Mouse (Mus musculus): Measurements from ENCODE around the gene Olfr56. TPM values are rescaled to one million over a fixed set of nuclear protein-coding genes. Genes with fewer than 3 reads are reported as not detected.

Gene Olfr56
- polyA plus RNA-seq, 1 experiment: 0.05 TPM

- Histone ChIP-seq H3K27me3 (ENCODE audit: control insufficient read depth, insufficient read depth, insufficient read length) (no peaks in the 10 kb centered on the region), H3K4me3 (ENCODE audit: insufficient read depth, poor library complexity, severe bottlenecking) (no peak overlapping the region), H3K79me2 (ENCODE audit: control insufficient read depth, insufficient read depth) (no peaks in the 10 kb centered on the region), H3K79me3 (ENCODE audit: low read depth) (no peaks in the 10 kb centered on the region), H3ac (ENCODE audit: control insufficient read depth, insufficient read length, low read depth) (no peak overlapping the region), H3K36me3 (ENCODE audit: control insufficient read depth, insufficient read depth) (no peaks in the 10 kb centered on the region)
- no peak for TF ChIP-seq USF1 (IDR thresholded peaks at IDR 0.05; ENCODE audit: low read depth)
- TF ChIP-seq MAX (IDR thresholded peaks at IDR 0.05): no peak
- TF ChIP-seq MYOG (IDR thresholded peaks at IDR 0.05; ENCODE audit: control insufficient read depth, extremely low read depth, insufficient read length): no peak
- TF ChIP-seq MYOD1 (IDR thresholded peaks at IDR 0.05; ENCODE audit: control insufficient read depth, insufficient read length, low read depth): no peak
- TF ChIP-seq FOSL1 (IDR thresholded peaks at IDR 0.05; ENCODE audit: insufficient read depth, low read length, poor library complexity, severe bottlenecking): no peak
- no peak for TF ChIP-seq CEBPB (IDR thresholded peaks at IDR 0.05; ENCODE audit: low read depth)
- no peak for TF ChIP-seq CTCF (IDR thresholded peaks at IDR 0.05; ENCODE audit: control insufficient read depth, insufficient read depth, insufficient read length)
Measured at GRCm38 (mm10) chr11:49091171-49091570, 112.5 kb downstream of the Olfr56 start.

- no peaks in the 10 kb centered on the region for H3K36me3 ChIP-seq (ENCODE audit: control insufficient read depth, insufficient read depth)
- no peaks in the 10 kb centered on the region for H3K79me2 ChIP-seq (ENCODE audit: control insufficient read depth, insufficient read depth)
- no peak overlapping the region for H3K4me3 ChIP-seq (ENCODE audit: insufficient read depth, poor library complexity, severe bottlenecking)
- H3K27me3 ChIP-seq (ENCODE audit: control insufficient read depth, insufficient read depth, insufficient read length): no peaks in the 10 kb centered on the region
- H3ac ChIP-seq (ENCODE audit: control insufficient read depth, insufficient read length, low read depth): no peak overlapping the region
- TF ChIP-seq FOSL1 (IDR thresholded peaks at IDR 0.05; ENCODE audit: insufficient read depth, low read length, poor library complexity, severe bottlenecking) (no peak), MYOD1 (IDR thresholded peaks at IDR 0.05; ENCODE audit: control insufficient read depth, insufficient read length, low read depth) (no peak), MAX (IDR thresholded peaks at IDR 0.05) (no peak), MYOG (IDR thresholded peaks at IDR 0.05; ENCODE audit: control insufficient read depth, extremely low read depth, insufficient read length) (no peak), USF1 (IDR thresholded peaks at IDR 0.05; ENCODE audit: low read depth) (no peak), CTCF (IDR thresholded peaks at IDR 0.05; ENCODE audit: control insufficient read depth, insufficient read depth, insufficient read length) (no peak), CEBPB (IDR thresholded peaks at IDR 0.05; ENCODE audit: low read depth) (no peak)
- H3K79me3 ChIP-seq (ENCODE audit: low read depth): no peaks in the 10 kb centered on the region
Measured at GRCm38 (mm10) chr11:49092053-49092586, 113.4 kb downstream of the Olfr56 start.

GRCm38 (mm10) chr11:49092786-49093185, 114.1 kb downstream of the Olfr56 start:
- Histone ChIP-seq H3ac (ENCODE audit: control insufficient read depth, insufficient read length, low read depth) (no peak overlapping the region), H3K36me3 (ENCODE audit: control insufficient read depth, insufficient read depth) (no peaks in the 10 kb centered on the region), H3K27me3 (ENCODE audit: control insufficient read depth, insufficient read depth, insufficient read length) (no peaks in the 10 kb centered on the region), H3K79me2 (ENCODE audit: control insufficient read depth, insufficient read depth) (no peaks in the 10 kb centered on the region), H3K4me3 (ENCODE audit: insufficient read depth, poor library complexity, severe bottlenecking) (no peak overlapping the region), H3K79me3 (ENCODE audit: low read depth) (no peaks in the 10 kb centered on the region)
- no peak for TF ChIP-seq MYOD1 (IDR thresholded peaks at IDR 0.05; ENCODE audit: control insufficient read depth, insufficient read length, low read depth)
- no peak for TF ChIP-seq CTCF (IDR thresholded peaks at IDR 0.05; ENCODE audit: control insufficient read depth, insufficient read depth, insufficient read length)
- TF ChIP-seq USF1 (IDR thresholded peaks at IDR 0.05; ENCODE audit: low read depth): no peak
- no peak for TF ChIP-seq MAX (IDR thresholded peaks at IDR 0.05)
- TF ChIP-seq FOSL1 (IDR thresholded peaks at IDR 0.05; ENCODE audit: insufficient read depth, low read length, poor library complexity, severe bottlenecking): no peak

GRCm38 (mm10) chr11:49093861-49094660, 115.4 kb downstream of the Olfr56 start:
- Histone ChIP-seq H3K79me2 (ENCODE audit: control insufficient read depth, insufficient read depth) (no peaks in the 10 kb centered on the region), H3K36me3 (ENCODE audit: control insufficient read depth, insufficient read depth) (no peaks in the 10 kb centered on the region), H3K4me3 (ENCODE audit: insufficient read depth, poor library complexity, severe bottlenecking) (no peak overlapping the region), H3ac (ENCODE audit: control insufficient read depth, insufficient read length, low read depth) (no peak overlapping the region), H3K79me3 (ENCODE audit: low read depth) (no peaks in the 10 kb centered on the region), H3K27me3 (ENCODE audit: control insufficient read depth, insufficient read depth, insufficient read length) (no peaks in the 10 kb centered on the region)
- TF ChIP-seq USF1 (IDR thresholded peaks at IDR 0.05; ENCODE audit: low read depth): no peak
- TF ChIP-seq MYOG (IDR thresholded peaks at IDR 0.05; ENCODE audit: control insufficient read depth, extremely low read depth, insufficient read length): no peak
- TF ChIP-seq CTCF (IDR thresholded peaks at IDR 0.05; ENCODE audit: control insufficient read depth, insufficient read depth, insufficient read length): no peak
- TF ChIP-seq MAX (IDR thresholded peaks at IDR 0.05): no peak
- TF ChIP-seq MYOD1 (IDR thresholded peaks at IDR 0.05; ENCODE audit: control insufficient read depth, insufficient read length, low read depth): no peak
- no peak for TF ChIP-seq CEBPB (IDR thresholded peaks at IDR 0.05; ENCODE audit: low read depth)
- TF ChIP-seq FOSL1 (IDR thresholded peaks at IDR 0.05; ENCODE audit: insufficient read depth, low read length, poor library complexity, severe bottlenecking): no peak

GRCm38 (mm10) chr11:49095367-49095766, 116.7 kb downstream of the Olfr56 start:
- Histone ChIP-seq H3K36me3 (ENCODE audit: control insufficient read depth, insufficient read depth) (no peaks in the 10 kb centered on the region), H3K79me3 (ENCODE audit: low read depth) (no peaks in the 10 kb centered on the region), H3K79me2 (ENCODE audit: control insufficient read depth, insufficient read depth) (no peaks in the 10 kb centered on the region), H3ac (ENCODE audit: control insufficient read depth, insufficient read length, low read depth) (no peak overlapping the region), H3K27me3 (ENCODE audit: control insufficient read depth, insufficient read depth, insufficient read length) (no peaks in the 10 kb centered on the region), H3K4me3 (ENCODE audit: insufficient read depth, poor library complexity, severe bottlenecking) (no peak overlapping the region)
- TF ChIP-seq MYOD1 (IDR thresholded peaks at IDR 0.05; ENCODE audit: control insufficient read depth, insufficient read length, low read depth) (no peak), MYOG (IDR thresholded peaks at IDR 0.05; ENCODE audit: control insufficient read depth, extremely low read depth, insufficient read length) (no peak), USF1 (IDR thresholded peaks at IDR 0.05; ENCODE audit: low read depth) (no peak), FOSL1 (IDR thresholded peaks at IDR 0.05; ENCODE audit: insufficient read depth, low read length, poor library complexity, severe bottlenecking) (no peak), CTCF (IDR thresholded peaks at IDR 0.05; ENCODE audit: control insufficient read depth, insufficient read depth, insufficient read length) (no peak), MAX (IDR thresholded peaks at IDR 0.05) (no peak), CEBPB (IDR thresholded peaks at IDR 0.05; ENCODE audit: low read depth) (no peak)

Data from C2C12 (cell line).